Mouse (Mus musculus): ENCODE results near the gene Prss36.

GRCm38 (mm10) chr7:127926846-127927245 lies 19.7 kb downstream of the Prss36 start:
- TF ChIP-seq CHD1 (IDR thresholded peaks at IDR 0.05; ENCODE audit: low read depth, low read length) (no peak), CTCF (IDR thresholded peaks at IDR 0.05 in 2 of 3, conservative IDR thresholded peaks at IDR 0.05 in 1 of 3; ENCODE audit: control insufficient read depth in 1 of 3, insufficient read depth in 1 of 3, low read depth in 2 of 3, low read length in 3 of 3, poor library complexity in 1 of 3, severe bottlenecking in 1 of 3) (no peak), POLR2AphosphoS2 (IDR thresholded peaks at IDR 0.05; ENCODE audit: low read length) (no peak)

Measured in MEL (cell line).